Mouse (Mus musculus) adrenal gland, postnatal 36 days (tissue): Measurements from ENCODE around the gene Gsc. TPM values are rescaled to one million over a fixed set of nuclear protein-coding genes. Genes with fewer than 3 reads are reported as not detected.
"Not testable (repeated sequence)": the region's sequence is repeated elsewhere in the genome, so short reads cannot be mapped to it uniquely, and the experiment has no call there.

Source experiments
- DNase-seq, 2 experiments: peaks; one replicate each; pipeline ENCODE4 v3.0.0; 2021; ENCODE audit warnings: mixed read lengths in 1 of 2
- total RNA-seq, 2 experiments: library from RNA; stranded (reverse); gene quantifications; 2 replicates each; pipeline ENCODE4 v1.2.3; 2021

The Gsc gene
- total RNA-seq, 2 experiments from 2014 or later: not detected

- DNase-seq: no peak
Observed at GRCm38 (mm10) chr12:104453002-104453401, 20.1 kb downstream of the Gsc start.

- no peak for DNase-seq
Observed at GRCm38 (mm10) chr12:104450257-104450656, 22.9 kb downstream of the Gsc start.

- DNase-seq: peak; percentile 61 to 74
Observed at GRCm38 (mm10) chr12:104448099-104448498, 25.0 kb downstream of the Gsc start.

- DNase-seq: not testable (repeated sequence)
Observed at GRCm38 (mm10) chr12:104447056-104447455, 26.1 kb downstream of the Gsc start.

- no peak for DNase-seq
Observed at GRCm38 (mm10) chr12:104443716-104444115, 29.4 kb downstream of the Gsc start.

- DNase-seq: peak; percentile 85 to 88
Observed at GRCm38 (mm10) chr12:104440087-104440760, 32.9 kb downstream of the Gsc start.

- DNase-seq: peak; percentile 34 to 55
Observed at GRCm38 (mm10) chr12:104433951-104434735, 39.0 kb downstream of the Gsc start.

- DNase-seq: no peak
Observed at GRCm38 (mm10) chr12:104433214-104433613, 39.9 kb downstream of the Gsc start.

GRCm38 (mm10) chr12:104431359-104431758 lies 41.8 kb downstream of the Gsc start:
- no peak for DNase-seq

GRCm38 (mm10) chr12:104426915-104427314 lies 46.2 kb downstream of the Gsc start:
- peak; percentile 36 to 46 for DNase-seq

GRCm38 (mm10) chr12:104425591-104425990 lies 47.5 kb downstream of the Gsc start:
- no peak for DNase-seq

- DNase-seq: peak; percentile 65 to 69
Observed at GRCm38 (mm10) chr12:104422615-104423392, 50.3 kb downstream of the Gsc start.

Other genes with a start within 250 kb of the Gsc start
- 1 to 10 TPM; 3.4 to 4.1 TPM for gene Serpina3g, start 237.1 kb downstream of the Gsc start, total RNA-seq
- under 1 TPM in 1 of 2 experiments, not detected in 1; 0.26 TPM for gene Serpina3i, start 210.2 kb downstream of the Gsc start, total RNA-seq
- not detected for gene Serpina3j, start 158.8 kb downstream of the Gsc start, total RNA-seq
- gene Serpina3k, start 134.8 kb downstream of the Gsc start, total RNA-seq: 10 to 100 TPM in 1 of 2 experiments, 1 to 10 TPM in 1; 1.4 to 12.2 TPM
- 1 to 10 TPM in 1 of 2 experiments, under 1 TPM in 1; 0.72 to 2.1 TPM for gene Serpina3m, start 134.8 kb downstream of the Gsc start, total RNA-seq
- gene Serpina3n, start 66.6 kb downstream of the Gsc start, total RNA-seq: 10 to 100 TPM in 1 of 2 experiments, 1 to 10 TPM in 1; 4.4 to 18.2 TPM